In genomic region chr9:79439233-79439960, GRCm38 (mm10) we compare ENCODE assay signal across 14 mouse cellular contexts.
A peak's percentile ranks its signal among the peaks of the same experiment; 100 is the strongest.
DNase-seq lines count a peak whose midpoint lies in the region; ATAC-seq and TF ChIP-seq lines count a peak whose summit lies in the region.
"Had no signal": no experiment of that assay in that cellular context is flagged by ENCODE, and none has a peak within 500 bp of the region (broad histone marks: within the 10 kb centered on the region; RNA-seq: fewer than 3 reads in every experiment).

No protein-coding gene starts in this region.

- no peak for TF ChIP-seq EP300 in stomach, postnatal 0 days (optimal IDR thresholded peaks at IDR 0.05)

- TF ChIP-seq CTCF in lung, embryonic 14.5 days (IDR thresholded peaks at IDR 0.05; ENCODE audit: low read depth) = no peak
- TF ChIP-seq CTCF in stomach, postnatal 0 days (IDR thresholded peaks at IDR 0.05; ENCODE audit: low read depth) = no peak

- H3K4me2 ChIP-seq in forebrain, embryonic 12.5 days = no peak overlapping the region
- no peak overlapping the region for H3K4me2 ChIP-seq in lung, embryonic 14.5 days
- 0 out of 2 replicates have a peak overlapping the region, but pooled peaks have one; percentile 2 for H3K4me2 ChIP-seq in stomach, postnatal 0 days (replicated peaks; ENCODE audit: low read depth)
- H3K4me2 ChIP-seq: heart, embryonic 15.5 days; liver, embryonic 11.5 days; neural tube, embryonic 15.5 days had no signal

- no peak overlapping the region for H3K9ac ChIP-seq in forebrain, embryonic 12.5 days
- H3K9ac ChIP-seq in lung, embryonic 14.5 days = no peak overlapping the region
- no peak overlapping the region for H3K9ac ChIP-seq in stomach, postnatal 0 days (ENCODE audit: low read length)
- H3K9ac ChIP-seq: heart, embryonic 15.5 days; neural tube, embryonic 15.5 days had no signal

- H3K4me3 ChIP-seq in forebrain, embryonic 10.5 days = no peak overlapping the region
- H3K4me3 ChIP-seq in forebrain, embryonic 12.5 days (replicated peaks) = no peak overlapping the region
- H3K4me3 ChIP-seq in lung, embryonic 14.5 days (ENCODE audit: low read depth, low read length) = no peak overlapping the region
- no peak overlapping the region for H3K4me3 ChIP-seq in stomach, postnatal 0 days (ENCODE audit: low read depth, low read length)
- H3K4me3 ChIP-seq: heart, embryonic 15.5 days; neural tube, embryonic 15.5 days had no signal

- no peak for DNase-seq in forebrain, embryonic 10.5 days (ENCODE audit: extremely low spot score, low spot score)
- peak; percentile 29 for DNase-seq in lung, embryonic 14.5 days
- no peak for DNase-seq in lung, postnatal 36 days
- DNase-seq in forelimb bud, embryonic 11.5 days (ENCODE audit: low read depth, low spot score) = peak; percentile 25
- DNase-seq in stomach, postnatal 0 days (ENCODE audit: low spot score) = no peak
- DNase-seq in gastrocnemius, postnatal 4 days (ENCODE audit: low spot score in 2 of 2) = no peak
- DNase-seq in ovary, postnatal 36 days (ENCODE audit: low spot score) = no peak
- DNase-seq: cerebellum, postnatal 36 days; gastrocnemius, postnatal 36 days had no signal

- 52% methylated on average over 11 of the region's 11 CpGs for WGBS in forebrain, embryonic 10.5 days
- WGBS in forebrain, embryonic 12.5 days = 60% methylated on average over 11 of the region's 11 CpGs
- WGBS in lung, embryonic 14.5 days = 36% methylated on average over 11 of the region's 11 CpGs
- WGBS in stomach, postnatal 0 days = 26% methylated on average over 11 of the region's 11 CpGs

- no peak for ATAC-seq in forebrain, embryonic 12.5 days (ENCODE audit: low FRiP score)
- no peak; the same call in 1 of the 2 replicates for ATAC-seq in lung, embryonic 14.5 days (ENCODE audit: insufficient read depth)
- ATAC-seq in stomach, postnatal 0 days (ENCODE audit: low FRiP score, low TSS enrichment) = no peak
- ATAC-seq: hindbrain, embryonic 16.5 days had no signal

- H3K27ac ChIP-seq in forebrain, embryonic 10.5 days = 0 out of 2 replicates have a peak overlapping the region, but pooled peaks have one; percentile 15
- H3K27ac ChIP-seq in forebrain, embryonic 12.5 days = no peak overlapping the region
- H3K27ac ChIP-seq in lung, embryonic 14.5 days (ENCODE audit: low read depth) = no peak overlapping the region; the same call in 1 of the 2 replicates
- no peak overlapping the region for H3K27ac ChIP-seq in stomach, postnatal 0 days (replicated peaks)
- H3K27ac ChIP-seq: heart, embryonic 15.5 days; neural tube, embryonic 15.5 days had no signal

- 0 out of 2 replicates have a peak, but pooled peaks cover 3% of the 10 kb centered on the region for H3K4me1 ChIP-seq in forebrain, embryonic 10.5 days
- no peaks in the 10 kb centered on the region; the same call in 1 of the 2 replicates for H3K4me1 ChIP-seq in forebrain, embryonic 12.5 days
- no peaks in the 10 kb centered on the region; the same call in 1 of the 2 replicates for H3K4me1 ChIP-seq in lung, embryonic 14.5 days (ENCODE audit: insufficient read depth)
- H3K4me1 ChIP-seq in stomach, postnatal 0 days (replicated peaks; ENCODE audit: control insufficient read depth, insufficient read depth) = peaks cover 2% of the 10 kb centered on the region; the same call in 1 of the 2 replicates
- H3K4me1 ChIP-seq: neural tube, embryonic 15.5 days had no signal

- no peaks in the 10 kb centered on the region for H3K27me3 ChIP-seq in forebrain, embryonic 10.5 days (ENCODE audit: poor library complexity, severe bottlenecking)
- H3K27me3 ChIP-seq in forebrain, embryonic 12.5 days = no peaks in the 10 kb centered on the region
- H3K27me3 ChIP-seq in lung, embryonic 14.5 days (ENCODE audit: insufficient read depth, low read length) = no peaks in the 10 kb centered on the region
- H3K27me3 ChIP-seq in stomach, postnatal 0 days (ENCODE audit: control insufficient read depth, insufficient read depth, low read length) = no peaks in the 10 kb centered on the region
- H3K27me3 ChIP-seq: heart, embryonic 15.5 days; neural tube, embryonic 15.5 days had no signal

- no peaks in the 10 kb centered on the region for H3K9me3 ChIP-seq in forebrain, embryonic 10.5 days
- H3K9me3 ChIP-seq in forebrain, embryonic 12.5 days = no peaks in the 10 kb centered on the region
- no peaks in the 10 kb centered on the region for H3K9me3 ChIP-seq in lung, embryonic 14.5 days (ENCODE audit: low read depth, low read length)
- H3K9me3 ChIP-seq in stomach, postnatal 0 days (ENCODE audit: control insufficient read depth, low read length) = no peaks in the 10 kb centered on the region
- H3K9me3 ChIP-seq: heart, embryonic 15.5 days; neural tube, embryonic 15.5 days had no signal

- no peaks in the 10 kb centered on the region for H3K36me3 ChIP-seq in forebrain, embryonic 10.5 days (replicated peaks)
- no peaks in the 10 kb centered on the region for H3K36me3 ChIP-seq in forebrain, embryonic 12.5 days (replicated peaks)
- H3K36me3 ChIP-seq in lung, embryonic 14.5 days (ENCODE audit: insufficient read depth) = no peaks in the 10 kb centered on the region
- H3K36me3 ChIP-seq in stomach, postnatal 0 days (ENCODE audit: control insufficient read depth, insufficient read depth, low read length) = no peaks in the 10 kb centered on the region
- H3K36me3 ChIP-seq: heart, embryonic 15.5 days; neural tube, embryonic 15.5 days had no signal

Comparison
In these comparisons a context has a peak if more than half of its experiments do, and no peak if none do; other contexts are left out.
1. DNase-seq: peak in lung, embryonic 14.5 days (single experiment) and forelimb bud, embryonic 11.5 days (single experiment); none in forebrain, embryonic 10.5 days (single experiment), lung, postnatal 36 days (single experiment), stomach, postnatal 0 days (single experiment), gastrocnemius, postnatal 4 days (0 of 2) and ovary, postnatal 36 days (single experiment).